Mouse (Mus musculus): Measurements from ENCODE around the gene Tmem201. TPM values are rescaled to one million over a fixed set of nuclear protein-coding genes. Genes with fewer than 3 reads are reported as not detected.

Tmem201 gene
- 36.3 and 41.2 TPM in 2 replicates for polyA plus RNA-seq (2015; fragmentation: Nextera tagmentation; extraction: Ambion mirVana)

GRCm38 (mm10) chr4:149737383-149738324, at the start of gene Tmem201:
Gene Tmem201, minus strand, starts transcription at chr4:149738044.
- Histone ChIP-seq H3K9me3 (no peaks in the 10 kb centered on the region), H3K36me3 (peaks cover 10% of the 10 kb centered on the region), H3K9ac (peak within 1 kb of the TSS; percentile 92), H3K27ac (peak within 1 kb of the TSS; percentile 87), H3K4me1 (replicated peaks) (peaks cover 52% of the 10 kb centered on the region), H3K4me3 (peak within 1 kb of the TSS; percentile 93), H3K27me3 (no peaks in the 10 kb centered on the region), H3K4me2 (peak within 1 kb of the TSS; percentile 99)
- under 1% methylated on average over 83 of the region's 97 CpGs for WGBS
- ATAC-seq (ENCODE audit: low FRiP score): peak; percentile 88

- H3K27ac ChIP-seq: no peak overlapping the region
- 87% methylated on average over 5 of the region's 5 CpGs for WGBS
- no peak for ATAC-seq (ENCODE audit: low FRiP score)
- no peak overlapping the region for H3K4me2 ChIP-seq
- no peak overlapping the region for H3K9ac ChIP-seq
- no peaks in the 10 kb centered on the region for H3K9me3 ChIP-seq
- peaks cover 5% of the 10 kb centered on the region; the same call in 1 of the 2 replicates for H3K4me1 ChIP-seq (replicated peaks)
- H3K36me3 ChIP-seq: no peaks in the 10 kb centered on the region
- no peaks in the 10 kb centered on the region for H3K27me3 ChIP-seq
- no peak overlapping the region for H3K4me3 ChIP-seq
Observed at GRCm38 (mm10) chr4:149784901-149785300, 47.1 kb upstream of the Tmem201 start.

GRCm38 (mm10) chr4:149784371-149784770, 46.5 kb upstream of the Tmem201 start:
- 90% methylated on average over 9 of the region's 9 CpGs for WGBS

GRCm38 (mm10) chr4:149782975-149783374, 45.1 kb upstream of the Tmem201 start:
- ATAC-seq (ENCODE audit: low FRiP score): no peak
- no peak overlapping the region for H3K27ac ChIP-seq
- WGBS: 74% methylated on average over 8 of the region's 8 CpGs
- H3K36me3 ChIP-seq: no peaks in the 10 kb centered on the region
- H3K27me3 ChIP-seq: no peaks in the 10 kb centered on the region
- H3K9ac ChIP-seq: no peak overlapping the region
- H3K4me1 ChIP-seq (replicated peaks): no peaks in the 10 kb centered on the region
- no peak overlapping the region for H3K4me2 ChIP-seq
- no peak overlapping the region for H3K4me3 ChIP-seq
- no peaks in the 10 kb centered on the region for H3K9me3 ChIP-seq

More at GRCm38 (mm10) chr4:149784371-149784770, 46.5 kb upstream of the Tmem201 start:
- no peak for ATAC-seq (ENCODE audit: low FRiP score)
- Histone ChIP-seq H3K27ac (no peak overlapping the region), H3K9me3 (no peaks in the 10 kb centered on the region), H3K4me3 (no peak overlapping the region), H3K9ac (no peak overlapping the region), H3K4me1 (replicated peaks) (no peaks in the 10 kb centered on the region), H3K36me3 (no peaks in the 10 kb centered on the region), H3K4me2 (no peak overlapping the region), H3K27me3 (no peaks in the 10 kb centered on the region)

GRCm38 (mm10) chr4:149780565-149781356, 42.9 kb upstream of the Tmem201 start:
- Histone ChIP-seq H3K27me3 (0 out of 2 replicates have a peak, but pooled peaks cover 3% of the 10 kb centered on the region), H3K9me3 (no peaks in the 10 kb centered on the region), H3K4me1 (replicated peaks) (0 out of 2 replicates have a peak, but pooled peaks cover 4% of the 10 kb centered on the region), H3K27ac (no peak overlapping the region), H3K9ac (no peak overlapping the region), H3K4me3 (no peak overlapping the region), H3K4me2 (no peak overlapping the region), H3K36me3 (no peaks in the 10 kb centered on the region)
- WGBS: 76% methylated on average over 13 of the region's 13 CpGs
- no peak for ATAC-seq (ENCODE audit: low FRiP score)

- H3K9ac ChIP-seq: no peak overlapping the region
- H3K9me3 ChIP-seq: no peaks in the 10 kb centered on the region
- no peak overlapping the region for H3K4me2 ChIP-seq
- H3K36me3 ChIP-seq: no peaks in the 10 kb centered on the region
- 0 out of 2 replicates have a peak, but pooled peaks cover 3% of the 10 kb centered on the region for H3K27me3 ChIP-seq
- H3K4me1 ChIP-seq (replicated peaks): 0 out of 2 replicates have a peak, but pooled peaks cover 8% of the 10 kb centered on the region
- no peak overlapping the region for H3K4me3 ChIP-seq
- ATAC-seq (ENCODE audit: low FRiP score): no peak
- 85% methylated on average over 9 of the region's 9 CpGs for WGBS
- no peak overlapping the region for H3K27ac ChIP-seq
Observed at GRCm38 (mm10) chr4:149779966-149780365, 42.1 kb upstream of the Tmem201 start.

GRCm38 (mm10) chr4:149777126-149777525, 39.3 kb upstream of the Tmem201 start:
- no peak for ATAC-seq (ENCODE audit: low FRiP score)
- Histone ChIP-seq H3K27me3 (0 out of 2 replicates have a peak, but pooled peaks cover 3% of the 10 kb centered on the region), H3K27ac (no peak overlapping the region), H3K9me3 (no peaks in the 10 kb centered on the region), H3K36me3 (no peaks in the 10 kb centered on the region), H3K4me1 (replicated peaks) (peaks cover 26% of the 10 kb centered on the region), H3K9ac (no peak overlapping the region), H3K4me2 (no peak overlapping the region), H3K4me3 (no peak overlapping the region)
- WGBS: 84% methylated on average over 9 of the region's 9 CpGs

GRCm38 (mm10) chr4:149775760-149776362, 38.0 kb upstream of the Tmem201 start:
- Histone ChIP-seq H3K4me3 (no peak overlapping the region), H3K4me1 (replicated peaks) (peaks cover 29% of the 10 kb centered on the region), H3K27me3 (0 out of 2 replicates have a peak, but pooled peaks cover 3% of the 10 kb centered on the region), H3K9ac (no peak overlapping the region), H3K9me3 (no peaks in the 10 kb centered on the region), H3K36me3 (no peaks in the 10 kb centered on the region), H3K4me2 (no peak overlapping the region), H3K27ac (no peak overlapping the region)
- ATAC-seq (ENCODE audit: low FRiP score): no peak
- 35% methylated on average over 8 of the region's 8 CpGs for WGBS

GRCm38 (mm10) chr4:149775330-149775729, 37.5 kb upstream of the Tmem201 start:
- WGBS: 75% methylated on average over 7 of the region's 7 CpGs
- H3K27ac ChIP-seq: no peak overlapping the region
- no peak overlapping the region for H3K4me2 ChIP-seq
- no peaks in the 10 kb centered on the region for H3K9me3 ChIP-seq
- no peaks in the 10 kb centered on the region for H3K36me3 ChIP-seq
- H3K27me3 ChIP-seq: 0 out of 2 replicates have a peak, but pooled peaks cover 3% of the 10 kb centered on the region
- no peak for ATAC-seq (ENCODE audit: low FRiP score)
- no peak overlapping the region for H3K4me3 ChIP-seq
- no peak overlapping the region for H3K9ac ChIP-seq
- H3K4me1 ChIP-seq (replicated peaks): peaks cover 29% of the 10 kb centered on the region

GRCm38 (mm10) chr4:149774094-149774470, 36.2 kb upstream of the Tmem201 start, which contains the start of gene Slc25a33:
Gene Slc25a33, minus strand, starts transcription at chr4:149774277.
- Histone ChIP-seq H3K27me3 (0 out of 2 replicates have a peak, but pooled peaks cover 3% of the 10 kb centered on the region), H3K4me3 (peak within 1 kb of the TSS; percentile 79), H3K27ac (peak within 1 kb of the TSS; percentile 93), H3K4me2 (peak within 1 kb of the TSS; percentile 99), H3K9me3 (no peaks in the 10 kb centered on the region), H3K9ac (peak within 1 kb of the TSS; percentile 92), H3K4me1 (replicated peaks) (peaks cover 29% of the 10 kb centered on the region), H3K36me3 (no peaks in the 10 kb centered on the region)
- ATAC-seq (ENCODE audit: low FRiP score): peak; percentile 97
- WGBS: under 1% methylated on average over 47 of the region's 51 CpGs

- no peaks in the 10 kb centered on the region for H3K9me3 ChIP-seq
- under 1% methylated on average over 55 of the region's 65 CpGs for WGBS
- no peaks in the 10 kb centered on the region for H3K36me3 ChIP-seq
- H3K4me2 ChIP-seq: peak overlapping the region; percentile 99
- 0 out of 2 replicates have a peak, but pooled peaks cover 3% of the 10 kb centered on the region for H3K27me3 ChIP-seq
- peak overlapping the region; percentile 79 for H3K4me3 ChIP-seq
- H3K27ac ChIP-seq: peak overlapping the region; percentile 93
- peak; percentile 72 for ATAC-seq (ENCODE audit: low FRiP score)
- H3K4me1 ChIP-seq (replicated peaks): peaks cover 29% of the 10 kb centered on the region
- peak overlapping the region; percentile 92 for H3K9ac ChIP-seq
Observed at GRCm38 (mm10) chr4:149773408-149774093, 35.7 kb upstream of the Tmem201 start.

All from hindbrain, embryonic 13.5 days (tissue).